In genomic region chr1:50924838-50925355, GRCm38 (mm10) we compare ENCODE assay signal across 11 mouse cellular contexts. TPM values are rescaled to one million over a fixed set of nuclear protein-coding genes. Genes with fewer than 3 reads are reported as not detected.
DNase-seq lines count a peak whose midpoint lies in the region; ATAC-seq and TF ChIP-seq lines count a peak whose summit lies in the region.
"Had no signal": no experiment of that assay in that cellular context is flagged by ENCODE, and none has a peak within 500 bp of the region (broad histone marks: within the 10 kb centered on the region; RNA-seq: fewer than 3 reads in every experiment).

No protein-coding gene starts in this region.

- H3K36me3 ChIP-seq in kidney, postnatal 0 days (ENCODE audit: insufficient read depth, low read length): no peaks in the 10 kb centered on the region
- no peaks in the 10 kb centered on the region for H3K36me3 ChIP-seq in kidney, embryonic 16.5 days (ENCODE audit: insufficient read depth, low read length)

- TF ChIP-seq CTCF in kidney, postnatal 0 days (IDR thresholded peaks at IDR 0.05; ENCODE audit: low read depth): peak; percentile 20; the same call in 1 of the 2 replicates

- no peak overlapping the region for H3K4me2 ChIP-seq in kidney, postnatal 0 days (ENCODE audit: low read length)
- H3K4me2 ChIP-seq in kidney, embryonic 16.5 days (replicated peaks; ENCODE audit: low read depth, low read length): no peak overlapping the region

- no peak for ATAC-seq in kidney, postnatal 0 days (replicated peaks; ENCODE audit: low FRiP score, low read depth)
- ATAC-seq in kidney, embryonic 16.5 days (ENCODE audit: low FRiP score, low TSS enrichment): no peak

- H3K9me3 ChIP-seq in kidney, postnatal 0 days (replicated peaks; ENCODE audit: low read length): no peaks in the 10 kb centered on the region
- H3K9me3 ChIP-seq in kidney, embryonic 16.5 days (ENCODE audit: low read length): no peaks in the 10 kb centered on the region

- no peak overlapping the region for H3K27ac ChIP-seq in kidney, postnatal 0 days
- H3K27ac ChIP-seq in kidney, embryonic 16.5 days (ENCODE audit: low read length): no peak overlapping the region

- WGBS in kidney, postnatal 0 days: 40% methylated on average over 5 of the region's 5 CpGs
- 40% methylated on average over 5 of the region's 5 CpGs for WGBS in kidney, embryonic 16.5 days

- peaks cover 22% of the 10 kb centered on the region for H3K27me3 ChIP-seq in kidney, postnatal 0 days (ENCODE audit: insufficient read depth, low read length)
- peaks cover 25% of the 10 kb centered on the region for H3K27me3 ChIP-seq in kidney, embryonic 16.5 days (ENCODE audit: insufficient read depth, low read length)
- H3K27me3 ChIP-seq: CH12.LX had no signal

- intact Hi-C loops in left cerebral cortex, postnatal 36 days (cut with DNase I): no loop called here

- peaks cover 4% of the 10 kb centered on the region; the same call in 1 of the 2 replicates for H3K4me1 ChIP-seq in kidney, postnatal 0 days (replicated peaks; ENCODE audit: insufficient read depth, low read length)
- H3K4me1 ChIP-seq in kidney, embryonic 16.5 days (ENCODE audit: insufficient read depth, low read length): peaks cover 13% of the 10 kb centered on the region

- H3K9ac ChIP-seq in kidney, postnatal 0 days (ENCODE audit: low read depth, low read length): no peak overlapping the region
- H3K9ac ChIP-seq in kidney, embryonic 16.5 days (replicated peaks; ENCODE audit: low read length): no peak overlapping the region

- DNase-seq in kidney, postnatal 0 days (ENCODE audit: low spot score): no peak
- DNase-seq in frontal cortex, adult 2 months (ENCODE audit: extremely low spot score in 1 of 2, low spot score in 1 of 2): peak; percentile 44 to 81
- DNase-seq in left cerebral cortex, postnatal 36 days (ENCODE audit: low spot score in 2 of 2): peak; percentile 37 to 46
- DNase-seq in right cerebral cortex, postnatal 36 days (ENCODE audit: low spot score in 2 of 2): peak; percentile 26 to 30
- no peak for DNase-seq in gastrocnemius, postnatal 10 days
- no peak for DNase-seq in thymus, adult 18-20 months
- DNase-seq in spleen, postnatal 4 days (ENCODE audit: low spot score in 2 of 2): no peak
- DNase-seq: kidney, adult 2 months had no signal

- H3K4me3 ChIP-seq in kidney, postnatal 0 days (replicated peaks; ENCODE audit: low read depth, low read length): no peak overlapping the region
- H3K4me3 ChIP-seq in kidney, embryonic 16.5 days (ENCODE audit: low read length): no peak overlapping the region

RNA-seq across cellular contexts. Expression of gene Tmeff2, which starts 24.4 kb away (rescaled TPM):
- polyA plus RNA-seq in kidney, postnatal 0 days (2015; fragmentation: Nextera tagmentation; extraction: Ambion mirVana): 2.1 and 2.8 TPM in 2 replicates
- polyA plus RNA-seq in kidney, embryonic 16.5 days (2015; fragmentation: Nextera tagmentation; extraction: Ambion mirVana): 3.9 and 4.7 TPM in 2 replicates
- 49.4 and 50.0 TPM in 2 replicates for polyA plus RNA-seq in frontal cortex, adult 2 months (2012; rRNA removed)
- total RNA-seq in left cerebral cortex, postnatal 36 days (2021): 10 to 100 TPM; 47.9 to 54.4 TPM
- 1 to 10 TPM; 6.6 to 9.3 TPM for total RNA-seq in gastrocnemius, postnatal 10 days (2021)
- total RNA-seq: CH12.LX; common myeloid progenitor, adult 5-6 weeks had no signal

Comparison
In these comparisons a context has a peak if more than half of its experiments do, and no peak if none do; other contexts are left out.
1. DNase-seq: peak in frontal cortex, adult 2 months (2 of 2), left cerebral cortex, postnatal 36 days (2 of 2) and right cerebral cortex, postnatal 36 days (2 of 2); none in kidney, postnatal 0 days (single experiment), gastrocnemius, postnatal 10 days (single experiment), thymus, adult 18-20 months (0 of 2) and spleen, postnatal 4 days (0 of 2).